ENCODE assay signal across 23 mouse cellular contexts in the genomic region with DNA sequence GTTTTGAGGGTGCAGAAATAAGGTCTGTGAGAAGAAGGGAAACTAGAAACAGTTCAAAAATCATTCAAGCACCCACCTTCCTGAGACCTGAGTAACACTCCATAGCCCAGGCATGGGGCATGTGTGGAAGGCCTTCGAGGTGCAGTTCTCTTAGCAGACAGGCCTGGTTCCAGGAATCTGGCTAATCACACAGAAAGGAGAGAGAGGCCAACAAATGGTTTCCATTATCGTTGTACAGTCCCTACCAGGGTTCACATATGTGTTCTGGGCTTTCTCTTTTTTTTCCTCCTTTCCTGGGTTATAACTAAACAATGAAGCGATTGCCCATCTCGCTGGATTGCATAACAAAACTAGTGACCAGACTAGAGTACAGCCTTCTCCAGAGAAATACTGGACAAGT.
"Had no signal": no experiment of that assay in that cellular context is flagged by ENCODE, and none has a peak within 500 bp of the region (broad histone marks: within the 10 kb centered on the region; RNA-seq: fewer than 3 reads in every experiment).

No protein-coding gene starts in this region.

- H3K9ac ChIP-seq: kidney, embryonic 15.5 days; liver, embryonic 12.5 days; liver, embryonic 15.5 days; lung, embryonic 15.5 days; midbrain, embryonic 13.5 days; neural tube, embryonic 12.5 days; neural tube, embryonic 15.5 days had no signal

- H3K4me1 ChIP-seq: liver, embryonic 15.5 days; lung, embryonic 15.5 days; megakaryocyte, embryonic 14.5 days had no signal

- H3K27me3 ChIP-seq: kidney, embryonic 15.5 days; liver, embryonic 12.5 days; liver, embryonic 15.5 days; lung, embryonic 15.5 days; megakaryocyte, embryonic 14.5 days; midbrain, embryonic 13.5 days; neural tube, embryonic 12.5 days; neural tube, embryonic 15.5 days had no signal

- H3K36me3 ChIP-seq: kidney, embryonic 15.5 days; liver, embryonic 12.5 days; liver, embryonic 15.5 days; lung, embryonic 15.5 days; midbrain, embryonic 10.5 days; midbrain, embryonic 13.5 days; neural tube, embryonic 12.5 days; neural tube, embryonic 15.5 days had no signal

- H3K4me2 ChIP-seq: kidney, embryonic 15.5 days; liver, embryonic 12.5 days; liver, embryonic 15.5 days; lung, embryonic 15.5 days; midbrain, embryonic 13.5 days; neural tube, embryonic 12.5 days; neural tube, embryonic 15.5 days had no signal

- H3K4me3 ChIP-seq: kidney, embryonic 15.5 days; left cerebral cortex, adult 2 months; liver, embryonic 12.5 days; liver, embryonic 15.5 days; lung, embryonic 15.5 days; midbrain, embryonic 10.5 days; midbrain, embryonic 13.5 days; neural tube, embryonic 12.5 days; neural tube, embryonic 15.5 days had no signal

- H3K9me3 ChIP-seq: kidney, embryonic 15.5 days; liver, embryonic 12.5 days; liver, embryonic 15.5 days; lung, embryonic 15.5 days; megakaryocyte, embryonic 14.5 days; midbrain, embryonic 10.5 days; midbrain, embryonic 13.5 days; neural tube, embryonic 12.5 days; neural tube, embryonic 15.5 days had no signal

- H3K27ac ChIP-seq: kidney, embryonic 15.5 days; left cerebral cortex, adult 2 months; liver, embryonic 12.5 days; liver, embryonic 15.5 days; lung, embryonic 15.5 days; midbrain, embryonic 10.5 days; midbrain, embryonic 13.5 days; neural tube, embryonic 12.5 days; neural tube, embryonic 15.5 days had no signal

- ATAC-seq: liver, embryonic 12.5 days; midbrain, embryonic 13.5 days; midbrain, embryonic 16.5 days had no signal

- DNase-seq: kidney, adult 11 months; kidney, adult 8-10 months; kidney, postnatal 10 days; kidney, postnatal 36 days; layer of hippocampus, postnatal 36 days; liver; lung, adult 18-20 months; lung, postnatal 10 days; lung, postnatal 36 days; thymus, adult 18-20 months; thymus, postnatal 14 days; thymus, postnatal 4 days had no signal
